Mouse (Mus musculus) embryonic fibroblast, embryonic 13.5 days (primary cell): Measurements from ENCODE around the gene Trmt1l. TPM values are rescaled to one million over a fixed set of nuclear protein-coding genes. Genes with fewer than 3 reads are reported as not detected.

Experiments
- H3K27ac ChIP-seq: 2 replicates; pipeline ENCODE4 v1.5.1; 2012; ENCODE audit warnings: low read length, control low read depth, inconsistent platforms; ENCODE audit not compliant: insufficient read depth
- H3K4me1 ChIP-seq: 2 replicates; pipeline ENCODE4 v1.6.1; 2011; ENCODE audit warnings: low read length; ENCODE audit not compliant: control insufficient read depth, insufficient read depth
- H3K4me3 ChIP-seq: 2 replicates; pipeline ENCODE4 v1.5.1; 2011; ENCODE audit warnings: mild to moderate bottlenecking, control low read depth, low read length; ENCODE audit not compliant: insufficient read depth
- CTCF ChIP-seq: IDR thresholded peaks from 2 replicates; pipeline ENCODE4 v1.5.1; 2011; ENCODE audit warnings: mild to moderate bottlenecking, control low read depth, low read length, moderate library complexity, borderline replicate concordance; ENCODE audit not compliant: insufficient read depth
- POLR2A ChIP-seq: IDR thresholded peaks from 2 replicates; pipeline ENCODE4 v1.6.1; 2011; ENCODE audit warnings: low read depth, mild to moderate bottlenecking, control low read depth, low read length, moderate library complexity
- polyA plus RNA-seq: library from polyadenylated mRNA; stranded (reverse); fragments of >200 nt; gene quantifications from 2 replicates; pipeline ENCODE4 v1.2.4, GENCODE M21; 2011; ENCODE audit warnings: low read depth; ENCODE audit not compliant: missing spikeins, insufficient read length

Gene Trmt1l
- polyA plus RNA-seq, result 33.7 and 33.9 TPM in 2 replicates

- TF ChIP-seq CTCF, result no peak
- TF ChIP-seq POLR2A, result peak; percentile 94
- Histone ChIP-seq H3K4me3 (peak within 1 kb of the TSS; percentile 73), H3K4me1 (peaks cover 3% of the 10 kb centered on the region; the same call in 1 of the 2 replicates), H3K27ac (peak within 1 kb of the TSS; percentile 87)
Measured at GRCm38 (mm10) chr1:151428263-151429221, at the start of gene Trmt1l, which contains the start of gene Swt1. Trmt1l (plus strand) TSS chr1:151428542. Swt1 (minus strand) TSS chr1:151428455.

- TF ChIP-seq POLR2A, result no peak
- peak; percentile 40; the same call in 1 of the 2 replicates for TF ChIP-seq CTCF
- H3K4me1 ChIP-seq, result no peaks in the 10 kb centered on the region
- no peak overlapping the region for H3K4me3 ChIP-seq
- H3K27ac ChIP-seq, result no peak overlapping the region
Measured at GRCm38 (mm10) chr1:151390029-151390428, 38.3 kb upstream of the Trmt1l start.

GRCm38 (mm10) chr1:151409827-151410226 lies 18.5 kb upstream of the Trmt1l start:
- no peak overlapping the region for H3K27ac ChIP-seq

GRCm38 (mm10) chr1:151422178-151422577 lies 6.2 kb upstream of the Trmt1l start:
- Histone ChIP-seq H3K4me3 (no peak overlapping the region), H3K4me1 (no peaks in the 10 kb centered on the region), H3K27ac (no peak overlapping the region)
- no peak for TF ChIP-seq POLR2A
- TF ChIP-seq CTCF, result no peak

More at GRCm38 (mm10) chr1:151409827-151410226, 18.5 kb upstream of the Trmt1l start:
- no peak overlapping the region for H3K4me3 ChIP-seq
- TF ChIP-seq POLR2A (no peak), CTCF (no peak)
- H3K4me1 ChIP-seq, result no peaks in the 10 kb centered on the region

- peaks cover 3% of the 10 kb centered on the region; the same call in 1 of the 2 replicates for H3K4me1 ChIP-seq
- peak overlapping the region; percentile 73 for H3K4me3 ChIP-seq
- no peak for TF ChIP-seq POLR2A
- H3K27ac ChIP-seq, result no peak overlapping the region
Measured at GRCm38 (mm10) chr1:151426947-151427600, 1.3 kb upstream of the Trmt1l start.

GRCm38 (mm10) chr1:151427888-151428262 lies 467 bp upstream of the Trmt1l start:
- TF ChIP-seq POLR2A, result no peak
- TF ChIP-seq CTCF, result no peak
- Histone ChIP-seq H3K4me3 (peak overlapping the region; percentile 73), H3K27ac (0 out of 2 replicates have a peak overlapping the region, but pooled peaks have one; percentile 13), H3K4me1 (peaks cover 3% of the 10 kb centered on the region; the same call in 1 of the 2 replicates)

GRCm38 (mm10) chr1:151429316-151429715 lies 974 bp downstream of the Trmt1l start:
- H3K4me1 ChIP-seq, result peaks cover 3% of the 10 kb centered on the region; the same call in 1 of the 2 replicates
- H3K27ac ChIP-seq, result peak overlapping the region; percentile 87; the same call in 1 of the 2 replicates

GRCm38 (mm10) chr1:151435431-151435830 lies 7.1 kb downstream of the Trmt1l start:
- no peaks in the 10 kb centered on the region for H3K4me1 ChIP-seq
- TF ChIP-seq POLR2A, result no peak
- TF ChIP-seq CTCF, result no peak
- H3K4me3 ChIP-seq, result no peak overlapping the region
- no peak overlapping the region for H3K27ac ChIP-seq

More at GRCm38 (mm10) chr1:151429316-151429715, 974 bp downstream of the Trmt1l start:
- peak overlapping the region; percentile 60 for H3K4me3 ChIP-seq
- no peak for TF ChIP-seq POLR2A

GRCm38 (mm10) chr1:151449866-151450265 lies 21.5 kb downstream of the Trmt1l start:
- no peaks in the 10 kb centered on the region for H3K4me1 ChIP-seq

More at GRCm38 (mm10) chr1:151449866-151450265, 21.5 kb downstream of the Trmt1l start:
- Histone ChIP-seq H3K27ac (no peak overlapping the region), H3K4me3 (no peak overlapping the region)
- TF ChIP-seq POLR2A (no peak), CTCF (no peak)
